Mouse (Mus musculus) 416B (cell line): Measurements from ENCODE around the gene Rpl13a.

Experiments used
- DNase-seq: peaks from one replicate; pipeline ENCODE4 v3.0.0; 2011; ENCODE audit warnings: low read depth

Gene Rpl13a

GRCm38 (mm10) chr7:45090251-45090977 lies 38.1 kb downstream of the Rpl13a start:
- DNase-seq, result no peak

DNA sequence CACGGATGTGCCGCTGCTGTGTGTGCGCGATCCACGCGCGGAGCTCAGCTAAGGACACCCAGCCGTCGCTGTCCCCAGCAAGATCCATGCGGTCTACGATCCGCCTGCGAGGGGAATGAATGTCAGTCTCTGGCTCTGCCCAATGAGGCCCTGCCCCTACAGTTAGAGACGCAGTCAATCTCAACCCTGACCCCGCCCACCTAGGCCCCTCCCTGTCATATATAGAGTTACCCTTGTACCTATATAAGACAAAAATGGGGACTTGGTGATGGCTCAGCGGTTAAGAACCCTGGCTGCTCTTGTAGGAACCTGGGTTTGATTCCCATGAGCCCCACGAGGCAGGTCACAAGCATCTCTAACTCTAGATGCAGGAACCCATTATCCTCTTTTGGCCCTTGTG lies 40.0 kb downstream of the Rpl13a start:
- DNase-seq, result no peak

DNA sequence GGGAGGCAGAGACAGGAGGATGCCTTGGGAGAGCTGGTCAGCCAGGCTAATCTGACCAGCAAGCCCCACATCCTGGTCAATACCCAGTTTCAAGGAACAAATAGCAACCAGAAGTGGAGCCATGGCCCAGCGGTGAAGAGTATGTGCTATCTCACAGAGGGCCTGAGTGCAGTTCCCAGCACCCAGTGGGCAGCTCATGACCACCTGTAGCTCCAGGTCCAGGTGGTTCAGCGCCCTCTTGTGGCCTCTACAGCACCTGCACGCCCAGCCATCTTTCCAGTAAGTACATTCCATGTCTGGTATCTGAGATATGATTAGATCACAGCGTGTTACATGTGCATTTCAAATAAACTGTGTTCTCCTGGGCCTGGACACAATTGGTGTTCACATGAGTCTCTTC lies 42.5 kb downstream of the Rpl13a start:
- DNase-seq, result no peak

- no peak for DNase-seq
Measured at GRCm38 (mm10) chr7:45083300-45083890, 45.2 kb downstream of the Rpl13a start.

- DNase-seq, result peak; percentile 94
Measured at GRCm38 (mm10) chr7:45082401-45083299, 45.9 kb downstream of the Rpl13a start.

- peak; percentile 51 for DNase-seq
Measured at GRCm38 (mm10) chr7:45081016-45081415, 47.5 kb downstream of the Rpl13a start.

- DNase-seq, result peak; percentile 89
Measured at GRCm38 (mm10) chr7:45079856-45080255, 48.7 kb downstream of the Rpl13a start.

- peak; percentile 84 for DNase-seq
Measured at GRCm38 (mm10) chr7:45078513-45078912, 50.0 kb downstream of the Rpl13a start.

- no peak for DNase-seq
Measured at GRCm38 (mm10) chr7:45077829-45078228, 50.7 kb downstream of the Rpl13a start.

GRCm38 (mm10) chr7:45077322-45077721 lies 51.2 kb downstream of the Rpl13a start:
- DNase-seq, result no peak

DNA sequence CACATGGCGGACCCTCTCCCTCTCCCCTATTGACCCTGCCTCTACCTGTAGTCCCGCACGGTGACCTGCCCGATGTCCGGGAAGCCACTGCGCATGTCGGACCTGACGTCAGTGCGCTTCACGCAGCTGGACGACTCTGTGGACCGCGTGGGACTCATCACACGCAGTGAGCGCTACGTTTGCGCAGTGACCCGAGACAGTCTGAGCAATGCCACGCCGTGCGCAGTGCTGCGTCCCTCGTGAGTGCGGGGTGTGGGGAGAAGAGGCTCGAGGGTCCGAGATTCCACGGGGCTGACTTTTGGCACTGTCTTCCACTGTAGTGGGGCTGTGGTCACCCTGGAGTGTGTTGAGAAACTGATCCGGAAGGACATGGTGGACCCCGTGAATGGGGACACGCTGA lies 52.1 kb downstream of the Rpl13a start:
- no peak for DNase-seq
